Mouse (Mus musculus) megakaryocyte progenitor cell, adult 5-6 weeks (primary cell): ENCODE data around the gene Nxn. TPM values are rescaled to one million over a fixed set of nuclear protein-coding genes. Genes with fewer than 3 reads are reported as not detected.

Experiments
- ATAC-seq: replicated peaks from 2 replicates; pipeline ENCODE4 v1.8.0; 2016; ENCODE audit warnings: mild to moderate bottlenecking, moderate TSS enrichment, inconsistent platforms; ENCODE audit not compliant: poor library complexity
- total RNA-seq, 2 experiments: library from RNA; stranded (forward) in 1 of 2; stranded (reverse) in 1 of 2; fragments of 157-497, 149-512 nt in 1 of 2; fragments of 200-1000 nt in 1 of 2; gene quantifications; 2 replicates each; pipeline versions ENCODE4 v1.2.3 to v1.2.4; 2015 to 2017

Gene Nxn
- total RNA-seq, 2 experiments from 2014 or later = 20.7 to 26.5 TPM

DNA sequence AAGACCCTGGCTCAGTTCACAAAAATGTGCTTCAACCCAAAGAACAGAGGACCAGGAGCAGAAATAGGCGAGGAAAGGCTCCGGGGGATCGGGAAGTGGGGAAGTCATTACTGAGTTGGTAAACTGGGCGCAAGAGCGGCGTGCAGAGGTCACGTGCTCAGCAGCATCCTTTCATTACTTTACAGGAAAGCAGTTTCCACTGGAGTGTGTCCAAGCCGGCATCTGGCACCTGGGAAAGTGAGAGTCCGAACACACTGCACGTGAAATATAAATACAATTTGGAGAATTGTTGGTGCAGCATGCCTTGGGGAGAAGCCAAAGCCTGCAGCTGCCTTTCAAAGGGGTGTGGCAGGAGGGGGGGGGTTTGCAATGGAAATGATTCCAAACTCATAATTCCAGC, 2.5 kb upstream of the Nxn start:
- no peak for ATAC-seq

DNA sequence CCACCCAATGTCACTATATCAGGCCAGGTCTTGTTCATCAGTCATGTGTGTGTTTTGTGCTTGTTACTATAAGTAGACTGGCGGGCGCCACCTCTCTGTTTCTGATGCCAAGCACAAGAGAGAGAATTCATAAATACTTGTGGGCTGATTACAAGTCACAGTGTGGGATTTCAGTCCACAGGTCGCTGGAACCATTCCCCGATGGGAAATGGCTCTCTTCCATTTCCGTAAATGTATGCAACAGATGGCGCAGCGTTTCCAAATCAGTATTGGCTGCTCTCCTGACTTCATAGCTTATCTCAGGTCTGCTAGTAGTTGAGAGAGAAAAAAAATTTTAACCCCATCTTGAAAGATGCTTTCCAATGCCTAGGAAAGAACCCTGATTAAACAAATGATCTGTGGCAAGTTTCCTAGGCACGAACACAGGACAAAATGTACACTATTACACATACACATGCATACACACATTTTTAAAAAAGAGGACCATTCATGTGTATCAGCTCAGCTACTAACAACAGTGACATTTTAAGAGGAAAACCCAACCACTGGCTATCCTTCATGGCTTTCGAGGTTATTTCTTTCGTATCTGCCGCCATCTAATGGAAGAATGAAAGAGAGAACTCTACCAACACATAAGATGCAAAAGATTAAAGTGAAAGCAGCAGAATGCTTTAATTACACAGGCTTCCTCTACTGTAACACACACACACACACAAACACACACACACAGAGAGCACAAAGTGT, 819 bp upstream of the Nxn start:
- ATAC-seq = peak; percentile 21

DNA sequence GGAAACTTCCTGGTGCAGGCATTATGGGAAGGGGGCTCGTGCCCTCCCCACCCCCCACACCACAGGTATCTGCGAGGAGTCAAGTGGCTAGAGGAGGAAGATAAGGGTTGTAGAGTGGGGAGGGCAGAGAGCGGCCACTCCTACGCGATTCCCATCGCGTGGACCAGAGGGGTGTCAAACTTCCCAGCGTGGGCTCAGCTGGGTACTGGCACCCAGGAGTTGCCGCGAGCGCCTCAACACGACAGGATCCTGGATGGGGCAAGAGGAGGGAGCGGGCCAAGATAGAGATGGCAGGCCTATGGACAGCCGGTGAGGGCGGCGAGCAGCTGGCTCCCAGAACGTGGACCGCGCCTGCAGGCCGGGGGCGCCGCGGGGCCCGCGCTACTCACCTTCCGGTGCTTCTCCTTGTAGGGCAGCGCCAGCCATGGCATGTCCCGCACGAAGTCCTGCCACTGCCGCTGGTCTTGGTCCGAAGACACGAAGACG, 585 bp downstream of the Nxn start:
- ATAC-seq = peak; percentile 8

DNA sequence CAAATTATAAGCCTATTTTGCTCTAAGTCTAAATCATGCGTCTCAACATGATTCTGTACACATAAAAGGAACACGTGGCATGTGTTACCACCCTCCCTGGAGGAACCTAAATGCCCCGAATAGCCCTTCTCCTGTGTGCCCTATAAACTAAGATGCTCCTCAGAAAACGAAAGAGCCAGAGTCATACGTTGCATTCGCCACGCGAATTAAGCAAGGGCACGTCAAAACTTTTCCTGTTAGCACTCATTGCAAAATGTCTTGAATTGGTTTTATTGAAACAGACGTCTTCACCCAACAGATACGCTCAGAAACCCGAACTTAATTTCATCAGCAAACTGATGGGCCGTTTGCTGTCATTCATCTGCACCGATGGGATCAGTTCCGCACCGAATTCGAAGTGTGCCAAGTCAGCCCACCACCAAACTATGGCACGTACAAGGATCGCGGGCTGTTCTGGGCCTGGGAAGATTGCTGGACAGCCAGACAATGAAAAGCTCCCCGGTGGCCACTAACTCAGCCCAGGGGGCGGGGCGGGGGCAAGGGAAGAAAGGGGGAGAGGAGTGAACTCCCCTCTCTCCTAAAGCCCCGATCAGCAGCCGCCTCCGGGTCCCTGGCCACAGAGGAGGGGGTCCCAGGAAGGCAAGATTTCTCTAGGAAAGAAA, 1.2 kb downstream of the Nxn start:
- peak; percentile 26 for ATAC-seq

DNA sequence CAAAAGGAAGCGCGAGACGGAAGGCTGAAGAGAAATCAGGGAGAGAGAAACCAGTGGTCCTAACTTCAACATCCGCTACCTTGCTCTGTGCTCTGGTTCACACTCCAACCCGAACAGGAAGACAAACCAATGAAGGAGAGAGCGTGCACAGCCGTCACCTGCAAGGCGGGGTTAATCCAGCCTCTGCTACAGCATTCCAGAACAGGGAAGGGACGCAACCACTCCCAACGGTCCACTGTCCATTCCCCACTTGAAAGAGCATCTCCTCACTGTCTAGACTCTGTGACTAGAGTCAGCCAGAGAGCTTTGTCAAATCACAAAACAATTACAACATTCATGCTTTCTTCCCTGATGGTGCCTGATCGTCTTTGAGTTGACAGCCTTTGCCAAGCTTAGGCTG, 5.9 kb downstream of the Nxn start:
- ATAC-seq = no peak

DNA sequence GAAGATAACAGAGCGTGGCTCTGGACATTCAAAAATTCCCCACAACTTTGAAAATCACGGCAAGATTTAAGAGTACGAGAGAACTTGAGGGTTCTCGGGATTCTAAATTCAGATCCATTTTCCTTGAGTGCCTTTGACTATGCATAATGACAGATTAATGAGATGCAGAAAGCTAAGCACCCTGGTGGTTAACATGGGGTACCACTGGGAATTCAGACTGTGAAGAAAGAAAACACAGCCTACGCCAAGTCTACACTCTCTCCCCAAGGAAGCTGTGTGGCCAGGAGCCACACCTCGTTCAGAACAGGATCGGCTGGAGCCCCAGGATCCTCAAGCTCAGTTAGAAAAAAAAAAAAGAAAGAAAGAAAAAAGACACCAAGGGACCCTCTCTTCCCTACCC, 6.4 kb downstream of the Nxn start:
- no peak for ATAC-seq

DNA sequence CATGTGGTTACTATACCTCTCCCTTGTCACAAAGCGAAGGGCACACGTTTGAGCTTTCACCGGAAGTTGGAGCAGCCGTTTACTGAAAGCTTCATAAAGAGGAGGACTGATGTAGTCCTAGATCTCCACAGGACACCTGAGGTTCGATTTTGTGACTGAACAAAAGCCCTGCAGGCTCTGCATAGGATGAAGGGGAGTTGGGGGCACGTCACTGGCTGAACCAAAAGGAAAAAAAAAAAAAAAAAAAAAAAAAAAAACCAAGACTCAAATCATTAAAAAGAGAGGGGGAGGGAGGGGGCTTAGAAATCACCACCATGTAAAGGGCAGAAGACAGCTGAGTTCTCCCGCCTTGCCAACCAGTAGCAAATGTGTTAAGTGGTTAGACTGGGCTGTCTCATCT, 10.2 kb downstream of the Nxn start:
- ATAC-seq = no peak

DNA sequence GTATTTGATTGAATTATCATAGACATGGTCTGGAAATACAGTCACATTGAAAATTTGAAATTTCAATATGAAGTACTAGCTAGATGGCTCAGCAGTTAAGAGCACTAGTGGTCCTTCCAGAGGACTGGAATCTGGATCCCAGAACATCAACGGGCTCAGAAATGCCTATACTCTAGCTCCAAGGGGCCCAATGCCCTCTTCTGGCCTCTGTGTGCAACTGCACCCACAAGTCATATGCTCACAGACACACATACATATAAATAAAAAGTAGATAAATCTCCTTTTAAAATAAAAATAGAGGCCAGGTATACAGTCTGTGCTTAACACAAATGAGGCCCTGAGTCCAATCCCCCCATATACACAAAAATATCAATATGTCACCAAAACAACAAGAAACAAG, 11.8 kb downstream of the Nxn start:
- no peak for ATAC-seq

DNA sequence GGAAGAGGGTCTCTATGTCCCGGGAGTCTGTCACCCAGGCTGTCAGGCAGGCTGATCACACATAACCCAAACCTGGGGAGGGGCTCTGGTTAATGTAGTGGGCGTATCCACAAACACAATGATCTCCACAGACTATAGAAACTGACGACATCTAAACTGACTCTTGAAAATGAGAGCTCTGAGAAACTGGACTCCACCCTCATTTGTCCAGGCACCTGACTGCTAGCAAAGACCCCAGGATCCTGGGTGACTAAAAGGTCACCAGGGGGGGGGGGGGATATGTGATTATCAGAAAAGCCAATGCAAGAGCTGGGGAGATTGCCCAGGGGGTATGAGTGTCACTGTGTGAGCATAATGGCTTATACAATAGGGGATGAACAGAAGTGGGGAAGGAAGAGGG, 13.2 kb downstream of the Nxn start:
- no peak for ATAC-seq

DNA sequence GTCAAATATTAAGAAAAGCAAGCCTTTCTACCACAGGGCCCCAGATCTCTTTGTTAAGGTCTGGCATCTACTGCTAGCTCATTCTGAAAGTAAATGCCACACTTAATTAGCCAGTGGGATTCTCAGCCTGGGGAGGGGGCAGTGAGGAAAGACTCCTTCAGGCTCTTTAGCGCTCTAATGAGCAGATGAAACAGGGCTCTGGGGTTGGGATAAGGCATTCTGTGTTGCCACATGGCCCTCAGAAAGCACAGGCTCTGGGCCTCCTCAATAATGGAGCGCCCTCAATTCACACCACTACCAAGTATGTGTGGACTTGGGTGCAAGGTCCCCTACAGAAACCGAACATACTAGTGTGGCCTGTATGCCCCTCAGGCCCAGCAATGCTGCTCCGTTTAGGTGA, 13.9 kb downstream of the Nxn start:
- no peak for ATAC-seq

DNA sequence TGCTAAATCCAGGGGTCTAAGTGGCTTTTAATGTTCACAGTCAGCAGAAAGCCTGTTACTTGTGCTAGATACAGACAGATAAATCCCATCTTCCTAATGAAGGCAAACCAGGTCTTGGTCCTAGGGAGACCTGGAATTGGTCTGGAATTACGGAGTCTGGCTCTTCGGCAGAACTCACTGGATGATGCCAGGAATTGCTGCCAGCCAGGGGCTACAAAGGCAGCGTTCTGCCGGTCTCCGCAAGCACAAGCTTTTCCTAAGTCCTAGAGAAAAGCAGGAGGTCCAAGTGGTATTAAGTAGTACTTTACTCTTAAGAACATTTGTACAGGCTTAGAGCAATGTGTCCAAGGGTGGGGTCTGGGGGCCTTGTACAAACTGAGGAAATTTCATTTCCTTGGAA, 14.6 kb downstream of the Nxn start:
- no peak for ATAC-seq

DNA sequence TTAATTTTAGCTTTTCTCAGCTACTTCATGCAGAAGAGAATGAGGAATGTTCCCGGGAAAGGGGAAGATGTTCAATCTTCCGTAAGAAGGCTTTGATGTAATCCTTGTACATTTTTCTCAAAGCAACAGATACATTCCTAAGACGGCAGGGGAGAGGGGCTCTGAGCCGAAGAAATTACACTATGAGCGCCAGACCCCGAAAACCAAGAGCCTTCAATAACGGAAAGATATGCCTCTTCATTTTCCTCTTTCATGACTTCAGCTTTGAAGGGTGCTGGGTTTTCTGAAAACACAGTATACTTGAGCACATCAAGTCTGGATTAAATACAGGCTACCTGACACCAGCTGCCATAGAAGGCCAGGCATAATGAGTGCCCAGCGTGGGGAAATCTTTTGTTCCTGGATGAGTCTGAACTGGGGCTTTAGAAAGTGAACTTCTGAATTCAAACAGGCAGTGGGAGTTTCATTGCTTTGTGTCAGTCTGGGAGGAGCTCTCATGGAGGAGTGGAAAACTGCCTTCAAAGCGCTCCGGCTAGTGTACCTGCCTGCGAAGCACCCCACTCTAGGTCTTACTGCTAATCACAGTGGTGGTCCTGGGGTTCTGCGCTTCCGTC, 16.1 kb downstream of the Nxn start:
- ATAC-seq = no peak

DNA sequence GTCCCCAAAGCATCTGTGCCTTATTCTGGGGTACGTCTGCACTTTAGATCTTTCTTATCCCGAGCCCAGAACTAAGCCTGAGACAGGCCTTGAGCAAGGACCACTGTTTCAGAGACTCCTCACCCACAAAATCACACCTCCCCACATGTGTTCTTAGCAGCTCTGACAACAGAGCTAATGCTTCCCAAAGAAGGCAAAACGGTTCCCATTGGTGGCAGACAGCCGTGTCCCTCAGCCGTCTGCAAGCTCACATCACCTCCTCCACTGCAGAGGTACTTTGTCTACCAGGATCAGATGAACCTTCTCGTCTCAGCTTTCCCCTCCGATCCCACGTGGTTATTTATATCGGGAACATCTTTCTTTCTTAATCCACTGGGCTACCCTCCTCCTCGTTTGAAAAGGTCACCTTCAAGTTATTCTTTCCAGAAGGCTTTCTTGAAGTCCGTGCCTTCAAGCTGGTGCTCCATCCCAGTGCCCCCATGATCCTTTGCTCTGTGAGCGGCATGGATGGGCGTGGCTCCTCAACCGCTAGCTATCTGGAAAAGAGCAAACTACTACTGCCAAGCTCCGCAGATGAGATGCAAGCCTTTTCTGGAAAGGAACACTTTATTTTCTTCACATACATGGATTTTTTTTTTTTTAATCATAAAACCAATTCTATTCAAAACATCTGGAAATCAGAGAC, 17.6 kb downstream of the Nxn start:
- no peak for ATAC-seq

DNA sequence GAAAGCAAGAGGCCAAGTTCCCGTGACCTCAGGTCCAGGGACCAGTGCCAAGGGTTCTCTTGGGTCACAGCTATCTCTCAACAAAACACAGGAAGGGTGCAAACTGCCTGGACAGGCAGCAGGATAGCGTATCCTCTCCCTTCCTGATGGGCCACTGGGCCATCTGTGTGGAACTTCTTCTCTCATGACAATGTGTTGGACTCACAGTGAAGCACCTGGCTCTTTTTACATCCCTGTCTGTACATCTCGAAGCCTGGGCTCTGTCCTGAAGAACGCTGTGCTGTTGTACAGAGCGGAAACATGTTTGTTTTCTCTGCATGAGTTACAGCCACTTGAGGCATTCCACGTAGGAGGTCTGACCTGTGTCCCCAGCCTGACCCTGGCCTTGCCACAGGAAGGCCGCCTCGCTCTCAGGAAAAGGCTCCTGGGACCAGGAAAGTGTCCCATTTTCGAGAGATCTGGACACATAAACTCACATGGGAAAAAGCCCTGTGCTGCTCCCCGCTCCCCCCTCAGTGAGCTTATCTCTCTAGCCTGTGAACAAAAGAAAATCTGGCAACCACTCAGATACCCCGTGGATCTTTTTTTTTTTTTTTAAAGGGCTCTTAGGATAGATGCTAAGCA, 18.9 kb downstream of the Nxn start:
- no peak for ATAC-seq

DNA sequence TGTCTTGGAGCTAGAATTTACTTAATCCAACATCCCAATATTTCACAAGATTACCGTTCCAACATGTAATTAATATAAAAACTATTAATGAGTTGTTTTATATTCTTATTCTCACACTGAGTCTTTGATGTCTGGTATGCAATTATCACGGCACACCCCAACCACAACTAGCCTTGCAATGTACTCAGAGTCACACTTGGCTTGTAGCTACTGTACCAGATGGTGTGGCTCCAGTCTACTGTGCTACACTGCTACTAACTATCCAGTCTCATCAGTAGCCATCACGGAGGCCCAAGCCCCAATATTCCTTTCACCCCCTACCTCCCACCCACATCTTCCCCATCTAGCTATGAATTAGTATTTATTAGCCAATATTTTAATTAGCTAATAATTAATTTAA, 22.5 kb downstream of the Nxn start:
- ATAC-seq = no peak

DNA sequence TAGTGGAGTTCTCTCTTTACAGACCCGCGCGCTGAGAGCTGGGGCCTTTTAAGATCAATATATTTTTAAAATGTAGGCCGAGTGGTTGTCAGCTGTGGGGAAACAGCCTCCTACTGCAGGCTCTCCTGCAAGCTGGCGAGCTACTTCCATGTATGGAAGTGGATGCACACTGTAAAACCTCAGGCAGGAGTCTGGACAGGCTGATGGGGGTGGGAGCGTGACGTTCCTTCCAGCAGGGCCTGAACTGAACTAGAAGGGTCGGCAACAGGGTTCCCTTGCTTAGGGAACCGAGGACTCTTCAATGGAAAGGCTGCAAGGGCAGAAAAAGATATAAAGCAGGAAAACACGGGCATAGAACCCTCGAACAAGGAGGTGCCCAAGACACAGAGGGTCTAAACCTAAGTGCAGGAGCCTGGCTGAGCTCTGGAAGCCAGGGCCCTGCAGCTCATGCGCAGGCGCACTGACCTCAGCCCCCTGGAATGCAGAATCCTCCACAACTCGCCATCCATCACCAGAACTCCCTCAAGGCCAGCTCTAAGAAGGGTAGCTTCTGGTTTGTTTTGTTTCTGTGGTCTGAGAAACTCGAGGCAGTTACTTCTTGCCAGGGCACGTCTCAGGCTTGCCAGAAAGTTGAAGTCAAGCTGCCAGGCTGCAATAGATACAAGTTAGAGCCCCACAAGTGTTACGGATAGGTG, 24.3 kb downstream of the Nxn start:
- ATAC-seq = no peak

DNA sequence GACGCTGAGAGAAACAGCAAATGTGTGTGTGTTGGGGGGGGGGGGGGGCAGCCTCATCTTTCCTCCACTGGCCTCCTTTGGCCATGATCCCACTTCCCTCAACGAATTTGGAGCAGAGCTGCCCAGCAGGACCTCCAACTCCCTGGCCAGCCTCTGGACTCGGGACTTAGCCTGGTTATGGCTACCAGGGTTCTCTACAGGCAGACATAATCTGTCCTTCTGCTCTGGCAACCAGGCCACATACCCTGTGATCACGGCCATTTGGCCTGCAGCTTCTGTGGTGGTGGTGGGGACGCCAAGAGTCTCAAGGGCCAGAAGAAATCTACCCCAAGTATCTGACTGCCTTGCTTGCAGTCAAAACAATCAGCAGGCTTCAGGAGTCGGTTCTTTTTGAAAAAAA, 26.4 kb downstream of the Nxn start:
- ATAC-seq = no peak

DNA sequence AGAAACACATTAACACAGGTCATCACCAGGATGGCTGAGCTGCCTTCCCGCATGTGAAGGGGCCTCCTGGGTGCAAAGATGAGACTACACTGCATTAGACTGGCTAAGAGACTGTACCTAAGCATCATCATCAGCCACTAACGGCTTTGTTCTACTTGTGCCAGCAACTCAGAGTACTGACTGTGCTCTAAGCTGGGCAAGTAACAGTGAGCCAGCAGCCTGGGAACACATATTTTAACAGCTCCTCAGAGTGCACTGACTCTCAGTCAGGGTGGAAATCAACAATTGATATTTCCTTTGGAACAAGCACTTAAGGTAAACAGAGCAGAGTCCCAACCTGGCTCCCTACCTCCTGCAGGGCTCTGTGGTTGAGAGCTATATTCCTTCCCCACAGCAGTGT, 26.8 kb downstream of the Nxn start:
- ATAC-seq = no peak

DNA sequence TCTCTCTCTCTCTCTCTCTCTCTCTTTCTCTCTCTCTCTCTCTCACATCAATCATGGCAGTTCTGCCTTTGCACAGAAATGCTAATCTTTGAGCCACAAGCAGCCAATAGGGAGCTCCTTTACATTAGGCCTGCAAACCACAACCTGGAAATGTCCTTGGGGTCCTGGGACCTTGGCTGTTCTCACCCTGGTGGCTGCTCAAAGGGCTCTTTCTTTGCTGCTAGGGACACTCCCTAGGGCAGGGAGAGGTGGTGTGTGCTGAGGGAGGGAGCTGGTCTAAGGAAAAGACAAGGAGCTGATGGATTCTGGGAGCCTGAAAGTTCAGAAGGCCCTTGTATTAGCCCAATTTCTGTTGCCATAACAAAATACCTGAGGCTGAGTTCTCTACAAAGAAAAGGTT, 28.4 kb downstream of the Nxn start:
- no peak for ATAC-seq

DNA sequence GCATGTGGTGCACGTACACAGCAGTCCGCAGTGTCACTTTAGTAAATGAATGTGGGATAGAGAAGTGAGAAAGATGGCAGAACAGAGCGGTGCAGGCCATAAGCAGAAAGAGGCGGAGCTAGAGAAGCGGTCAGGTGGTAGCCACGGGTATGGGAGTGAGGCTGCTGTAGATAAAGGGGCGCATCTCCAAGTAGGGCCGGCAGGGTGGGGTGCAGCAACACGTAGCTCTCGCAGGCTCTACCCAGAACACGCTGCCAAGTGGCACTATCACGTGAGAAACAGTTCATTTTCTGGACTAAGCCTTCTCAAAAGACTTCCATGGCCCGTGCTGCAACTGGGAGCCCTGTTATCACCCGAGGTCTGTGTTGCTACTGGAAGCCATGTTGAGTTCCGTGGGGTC, 32.2 kb downstream of the Nxn start:
- ATAC-seq = peak; percentile 87

DNA sequence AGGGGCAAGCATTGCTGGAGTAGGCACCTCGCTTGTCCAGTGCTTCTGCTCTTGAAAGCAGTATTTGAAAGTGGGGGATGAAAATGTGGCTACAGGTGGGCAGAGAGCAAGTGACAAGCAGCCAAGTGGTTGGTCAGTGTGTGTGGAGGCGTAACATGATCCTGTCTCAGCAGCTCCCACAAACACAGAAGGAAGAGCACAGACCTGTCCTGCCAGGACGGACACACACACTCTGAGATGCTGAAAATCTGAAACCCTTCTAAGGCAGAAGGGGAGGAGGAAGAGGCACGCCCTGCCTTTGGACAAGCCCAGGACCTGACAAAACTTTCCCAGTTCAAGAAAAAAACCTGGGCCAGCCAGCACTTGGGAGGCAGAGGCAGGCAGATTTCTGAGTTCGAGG, 34.9 kb downstream of the Nxn start:
- ATAC-seq = no peak
